Mouse (Mus musculus) hindbrain, embryonic 12.5 days (tissue): ENCODE results near the gene Rhox4c. TPM values are rescaled to one million over a fixed set of nuclear protein-coding genes. Genes with fewer than 3 reads are reported as not detected.
"Not testable (repeated sequence)": the region's sequence is repeated elsewhere in the genome, so short reads cannot be mapped to it uniquely, and the experiment has no call there.

Experiments
- ATAC-seq: fragments of 200-750 bp; cut with Nextera tagmentation; 2 replicates; pipeline ENCODE4 v1.8.0; 2017; ENCODE audit warnings: moderate TSS enrichment; ENCODE audit not compliant: low FRiP score
- H3K27ac ChIP-seq: fragments of 300-500 bp; sonication (generic); 2 replicates; pipeline ENCODE4 v1.5.1; 2016; ENCODE audit warnings: mild to moderate bottlenecking
- H3K27me3 ChIP-seq: fragments of 300-500 bp; sonication (generic); 2 replicates; pipeline ENCODE4 v1.6.1; 2016; ENCODE audit warnings: mild to moderate bottlenecking
- H3K36me3 ChIP-seq: fragments of 300-500 bp; sonication (generic); 2 replicates; pipeline ENCODE4 v1.6.1; 2016; ENCODE audit warnings: mild to moderate bottlenecking
- H3K4me1 ChIP-seq: fragments of 300-500 bp; sonication (generic); 2 replicates; pipeline ENCODE4 v1.6.1; 2016
- H3K4me2 ChIP-seq: fragments of 300-500 bp; sonication (generic); replicated peaks from 2 replicates; pipeline ENCODE4 v1.6.1; 2016; ENCODE audit warnings: mild to moderate bottlenecking
- H3K4me3 ChIP-seq: fragments of 300-500 bp; sonication (generic); 2 replicates; pipeline ENCODE4 v1.5.1; 2016; ENCODE audit warnings: mild to moderate bottlenecking
- H3K9ac ChIP-seq: fragments of 300-500 bp; sonication (generic); 2 replicates; pipeline ENCODE4 v1.6.1; 2016; ENCODE audit warnings: mild to moderate bottlenecking, moderate library complexity
- H3K9me3 ChIP-seq: fragments of 300-500 bp; sonication (generic); replicated peaks from 2 replicates; pipeline ENCODE4 v1.6.1; 2016; ENCODE audit warnings: mild to moderate bottlenecking
- WGBS: fragments of 180-500 bp; shearing (Covaris S2); methylation state at CpG from one replicate; pipeline ENCODE4 v1.1.7; 2016; 5-methylcytosine and 5-hydroxymethylcytosine counted together
- polyA plus RNA-seq: library from polyadenylated mRNA; unstranded; fragments of >200 nt; fragmentation: Nextera tagmentation; extraction: Ambion mirVana; gene quantifications from 2 replicates; pipeline ENCODE4 v1.2.1, GENCODE M21; 2016

The Rhox4c gene
- polyA plus RNA-seq = not detected in 2 replicates

- not testable (repeated sequence) for H3K9me3 ChIP-seq, H3K4me1 ChIP-seq, H3K36me3 ChIP-seq, H3K27me3 ChIP-seq, H3K27ac ChIP-seq, ATAC-seq, H3K4me3 ChIP-seq, H3K4me2 ChIP-seq, H3K9ac ChIP-seq
- WGBS = 93% methylated on average over 14 of the region's 14 CpGs
Observed at GRCm38 (mm10) chrX:37480037-37480436, at the start of gene Rhox4c. Rhox4c (plus strand) TSS chrX:37480337.

GRCm38 (mm10) chrX:37432194-37432593, 47.9 kb upstream of the Rhox4c start, which contains the start of gene Rhox4b:
Rhox4b (plus strand) TSS chrX:37432494.
- not testable (repeated sequence) for H3K4me3 ChIP-seq, H3K9me3 ChIP-seq, H3K4me2 ChIP-seq, H3K27me3 ChIP-seq, H3K27ac ChIP-seq, H3K36me3 ChIP-seq, H3K4me1 ChIP-seq, H3K9ac ChIP-seq, ATAC-seq
- 91% methylated on average over 15 of the region's 15 CpGs for WGBS

GRCm38 (mm10) chrX:37453380-37453779, 26.8 kb upstream of the Rhox4c start, which contains the start of gene Rhox2c:
Rhox2c (plus strand) TSS chrX:37453680.
- not testable (repeated sequence) for H3K27me3 ChIP-seq, H3K36me3 ChIP-seq, H3K27ac ChIP-seq, H3K4me3 ChIP-seq, H3K4me1 ChIP-seq, H3K9ac ChIP-seq, H3K9me3 ChIP-seq, ATAC-seq, H3K4me2 ChIP-seq
- WGBS = 95% methylated on average over 8 of the region's 10 CpGs

- H3K4me3 ChIP-seq, H3K9ac ChIP-seq, H3K9me3 ChIP-seq, H3K27me3 ChIP-seq, H3K4me1 ChIP-seq, ATAC-seq, H3K27ac ChIP-seq, H3K4me2 ChIP-seq, H3K36me3 ChIP-seq: not testable (repeated sequence)
- WGBS = 90% methylated on average over 3 of the region's 4 CpGs
Observed at GRCm38 (mm10) chrX:37458285-37458684, 21.9 kb upstream of the Rhox4c start, which contains the start of gene Rhox3c. Rhox3c (plus strand) TSS chrX:37458585.

- H3K27me3 ChIP-seq, H3K4me3 ChIP-seq, H3K4me2 ChIP-seq, H3K27ac ChIP-seq, H3K9me3 ChIP-seq, H3K9ac ChIP-seq, H3K4me1 ChIP-seq, H3K36me3 ChIP-seq, ATAC-seq: not testable (repeated sequence)
- 91% methylated on average over 14 of the region's 18 CpGs for WGBS
Observed at GRCm38 (mm10) chrX:37514059-37514458, 33.9 kb downstream of the Rhox4c start, which contains the start of gene Rhox4d. Rhox4d (plus strand) TSS chrX:37514359.

GRCm38 (mm10) chrX:37530152-37530551, 50.0 kb downstream of the Rhox4c start, which contains the start of gene Rhox2e:
Rhox2e (plus strand) TSS chrX:37530452.
- H3K4me2 ChIP-seq, H3K27ac ChIP-seq, H3K9ac ChIP-seq, H3K36me3 ChIP-seq, H3K4me3 ChIP-seq, H3K9me3 ChIP-seq, H3K4me1 ChIP-seq, H3K27me3 ChIP-seq, ATAC-seq: not testable (repeated sequence)
- WGBS = 96% methylated on average over 2 of the region's 8 CpGs

Other genes with a start within 250 kb of the Rhox4c start
- 0.30 TPM in 1 of 2 replicates, not detected in the other for gene Rhox2a, start 235.4 kb upstream of the Rhox4c start, polyA plus RNA-seq
- gene Rhox3a, start 230.4 kb upstream of the Rhox4c start, polyA plus RNA-seq = not detected in 2 replicates
- gene Rhox4a, start 215.0 kb upstream of the Rhox4c start, polyA plus RNA-seq = 1.8 TPM in 1 of 2 replicates, not detected in the other
- not detected in 2 replicates for gene Rhox3a2, start 100.3 kb upstream of the Rhox4c start, polyA plus RNA-seq
- 6.9 and 7.8 TPM in 2 replicates for gene Rhox4a2, start 89.5 kb upstream of the Rhox4c start, polyA plus RNA-seq
- gene Rhox2b, start 68.3 kb upstream of the Rhox4c start, polyA plus RNA-seq = 0.67 and 1.2 TPM in 2 replicates
- 1.6 and 2.4 TPM in 2 replicates for gene Rhox4b, start 47.8 kb upstream of the Rhox4c start, polyA plus RNA-seq
- gene Rhox2c, start 26.7 kb upstream of the Rhox4c start, polyA plus RNA-seq = 2.9 and 3.1 TPM in 2 replicates
- not detected in 2 replicates for gene Rhox3c, start 21.8 kb upstream of the Rhox4c start, polyA plus RNA-seq
- gene Rhox2d, start 13.1 kb downstream of the Rhox4c start, polyA plus RNA-seq = 0.54 TPM in 1 of 2 replicates, not detected in the other
- 0.45 TPM in 1 of 2 replicates, not detected in the other for gene Rhox4d, start 34.0 kb downstream of the Rhox4c start, polyA plus RNA-seq
- gene Rhox2e, start 50.1 kb downstream of the Rhox4c start, polyA plus RNA-seq = 0.61 TPM in 1 of 2 replicates, not detected in the other
- not detected in 2 replicates for gene Rhox3e, start 61.7 kb downstream of the Rhox4c start, polyA plus RNA-seq
- gene Rhox4e, start 77.1 kb downstream of the Rhox4c start, polyA plus RNA-seq = not detected in 2 replicates
- 1.2 TPM in 1 of 2 replicates, not detected in the other for gene Rhox2f, start 91.1 kb downstream of the Rhox4c start, polyA plus RNA-seq
- gene Rhox3f, start 100.7 kb downstream of the Rhox4c start, polyA plus RNA-seq = not detected in 2 replicates
- not detected in 2 replicates for gene Rhox4f, start 127.4 kb downstream of the Rhox4c start, polyA plus RNA-seq
- gene Rhox3g, start 148.3 kb downstream of the Rhox4c start, polyA plus RNA-seq = not detected in 2 replicates
- gene Rhox2g, start 163.1 kb downstream of the Rhox4c start, polyA plus RNA-seq = 1.1 TPM in 1 of 2 replicates, not detected in the other
- not detected in 2 replicates for gene Rhox4g, start 171.0 kb downstream of the Rhox4c start, polyA plus RNA-seq
- gene Rhox3h, start 188.4 kb downstream of the Rhox4c start, polyA plus RNA-seq = not detected in 2 replicates
- gene Rhox2h, start 192.9 kb downstream of the Rhox4c start, polyA plus RNA-seq = 0.53 TPM in 1 of 2 replicates, not detected in the other